Mouse (Mus musculus) heart, embryonic 13.5 days (tissue): ENCODE measurements around the gene Cmtm6. TPM values are rescaled to one million over a fixed set of nuclear protein-coding genes. Genes with fewer than 3 reads are reported as not detected.
A peak's percentile ranks its signal among the peaks of the same experiment; 100 is the strongest.

Experiments used
- ATAC-seq: fragments of 200-750 bp; cut with Nextera tagmentation; 2 replicates; pipeline ENCODE4 v1.8.0; 2017; ENCODE audit warnings: moderate TSS enrichment; ENCODE audit not compliant: insufficient number of reproducible peaks, low FRiP score, low TSS enrichment; ENCODE audit errors: extremely low read depth
- H3K27ac ChIP-seq: fragments of 300-500 bp; sonication (generic); replicated peaks from 2 replicates; pipeline ENCODE4 v1.5.1; 2015; ENCODE audit warnings: moderate library complexity, mild to moderate bottlenecking, inconsistent platforms
- H3K27me3 ChIP-seq: fragments of 300-500 bp; sonication (generic); replicated peaks from 2 replicates; pipeline ENCODE4 v1.6.1; 2015; ENCODE audit warnings: mild to moderate bottlenecking, inconsistent platforms
- H3K36me3 ChIP-seq: fragments of 300-500 bp; sonication (generic); 2 replicates; pipeline ENCODE4 v1.6.1; 2015; ENCODE audit warnings: mild to moderate bottlenecking, inconsistent platforms
- H3K4me1 ChIP-seq: fragments of 300-500 bp; sonication (generic); 2 replicates; pipeline ENCODE4 v1.6.1; 2015; ENCODE audit warnings: inconsistent platforms
- H3K4me2 ChIP-seq: fragments of 300-500 bp; sonication (generic); 2 replicates; pipeline ENCODE4 v1.6.1; 2015; ENCODE audit warnings: inconsistent platforms, mild to moderate bottlenecking, moderate library complexity
- H3K4me3 ChIP-seq: fragments of 300-500 bp; sonication (generic); 2 replicates; pipeline ENCODE4 v1.5.1; 2015; ENCODE audit warnings: moderate library complexity, mild to moderate bottlenecking, inconsistent platforms
- H3K9ac ChIP-seq: fragments of 300-500 bp; sonication (generic); 2 replicates; pipeline ENCODE4 v1.6.1; 2015; ENCODE audit warnings: inconsistent platforms, mild to moderate bottlenecking, moderate library complexity
- H3K9me3 ChIP-seq: fragments of 300-500 bp; sonication (generic); 2 replicates; pipeline ENCODE4 v1.6.1; 2016; ENCODE audit warnings: inconsistent platforms
- WGBS: fragments of 180-500 bp; shearing (Covaris S2); methylation state at CpG from one replicate; pipeline ENCODE4 v1.1.7; 2015; ENCODE audit warnings: mixed read lengths; 5-methylcytosine and 5-hydroxymethylcytosine counted together
- polyA plus RNA-seq: library from polyadenylated mRNA; unstranded; fragments of >200 nt; fragmentation: Nextera tagmentation; extraction: Ambion mirVana; gene quantifications from 2 replicates; pipeline ENCODE4 v1.2.1, GENCODE M21; 2015

Cmtm6 gene
- polyA plus RNA-seq, 1 experiment from 2014 or later, result 34.6 TPM

- Histone ChIP-seq H3K27me3 (no peaks in the 10 kb centered on the region), H3K9ac (peak overlapping the region; percentile 91), H3K27ac (peak overlapping the region; percentile 90), H3K4me2 (peak overlapping the region; percentile 89), H3K9me3 (no peaks in the 10 kb centered on the region), H3K4me1 (peaks cover 51% of the 10 kb centered on the region), H3K36me3 (peaks cover 4% of the 10 kb centered on the region; the same call in 1 of the 2 replicates), H3K4me3 (peak overlapping the region; percentile 83)
- 59% methylated on average over 12 of the region's 12 CpGs for WGBS
- no peak for ATAC-seq
These were observed 1.2 kb downstream of the Cmtm6 start for GRCm38 (mm10) chr9:114731871-114732682.

- Histone ChIP-seq H3K4me3 (peak overlapping the region; percentile 15; the same call in 1 of the 2 replicates), H3K4me2 (peak overlapping the region; percentile 89), H3K36me3 (peaks cover 9% of the 10 kb centered on the region), H3K4me1 (peaks cover 57% of the 10 kb centered on the region), H3K27me3 (no peaks in the 10 kb centered on the region), H3K9me3 (no peaks in the 10 kb centered on the region), H3K9ac (peak overlapping the region; percentile 61), H3K27ac (peak overlapping the region; percentile 51; the same call in 1 of the 2 replicates)
- WGBS, result 48% methylated on average over 2 of the region's 2 CpGs
- ATAC-seq, result no peak
These were observed 2.3 kb downstream of the Cmtm6 start for GRCm38 (mm10) chr9:114733238-114733637.

GRCm38 (mm10) chr9:114736442-114736841 lies 5.5 kb downstream of the Cmtm6 start:
- WGBS, result 35% methylated on average over 11 of the region's 11 CpGs
- no peaks in the 10 kb centered on the region for H3K27me3 ChIP-seq
- peak overlapping the region; percentile 53 for H3K4me2 ChIP-seq
- H3K36me3 ChIP-seq, result peaks cover 32% of the 10 kb centered on the region
- peaks cover 59% of the 10 kb centered on the region for H3K4me1 ChIP-seq
- H3K4me3 ChIP-seq, result peak overlapping the region; percentile 14; the same call in 1 of the 2 replicates
- peak overlapping the region; percentile 79 for H3K27ac ChIP-seq
- H3K9me3 ChIP-seq, result no peaks in the 10 kb centered on the region
- peak overlapping the region; percentile 61 for H3K9ac ChIP-seq
- ATAC-seq, result peak; percentile 79

- no peak overlapping the region for H3K27ac ChIP-seq
- no peak overlapping the region for H3K4me2 ChIP-seq
- WGBS, result 92% methylated on average over 9 of the region's 9 CpGs
- H3K4me1 ChIP-seq, result peaks cover 36% of the 10 kb centered on the region
- H3K27me3 ChIP-seq, result no peaks in the 10 kb centered on the region
- H3K9ac ChIP-seq, result no peak overlapping the region
- no peak for ATAC-seq
- H3K4me3 ChIP-seq, result no peak overlapping the region
- peaks cover 32% of the 10 kb centered on the region for H3K36me3 ChIP-seq
- no peaks in the 10 kb centered on the region for H3K9me3 ChIP-seq
These were observed 9.4 kb downstream of the Cmtm6 start for GRCm38 (mm10) chr9:114740336-114740735.

GRCm38 (mm10) chr9:114742731-114743130 lies 11.8 kb downstream of the Cmtm6 start:
- peak overlapping the region; percentile 29 for H3K27ac ChIP-seq
- ATAC-seq, result no peak
- H3K36me3 ChIP-seq, result peaks cover 49% of the 10 kb centered on the region

GRCm38 (mm10) chr9:114745163-114745562 lies 14.2 kb downstream of the Cmtm6 start:
- Histone ChIP-seq H3K9me3 (no peaks in the 10 kb centered on the region), H3K27me3 (no peaks in the 10 kb centered on the region), H3K36me3 (peaks cover 55% of the 10 kb centered on the region), H3K9ac (no peak overlapping the region), H3K27ac (no peak overlapping the region), H3K4me1 (peaks cover 25% of the 10 kb centered on the region), H3K4me2 (no peak overlapping the region), H3K4me3 (no peak overlapping the region)
- ATAC-seq, result no peak
- WGBS, result 40% methylated on average over 4 of the region's 4 CpGs

More at GRCm38 (mm10) chr9:114742731-114743130, 11.8 kb downstream of the Cmtm6 start:
- Histone ChIP-seq H3K4me2 (no peak overlapping the region), H3K4me1 (peaks cover 25% of the 10 kb centered on the region), H3K27me3 (no peaks in the 10 kb centered on the region), H3K9me3 (no peaks in the 10 kb centered on the region), H3K4me3 (no peak overlapping the region), H3K9ac (no peak overlapping the region)
- WGBS, result 63% methylated on average over 2 of the region's 2 CpGs

- Histone ChIP-seq H3K27me3 (no peaks in the 10 kb centered on the region), H3K4me1 (peaks cover 20% of the 10 kb centered on the region), H3K36me3 (peaks cover 55% of the 10 kb centered on the region), H3K4me2 (no peak overlapping the region), H3K27ac (no peak overlapping the region), H3K4me3 (no peak overlapping the region), H3K9me3 (no peaks in the 10 kb centered on the region), H3K9ac (no peak overlapping the region)
- 43% methylated on average over 4 of the region's 4 CpGs for WGBS
- no peak for ATAC-seq
These were observed 14.7 kb downstream of the Cmtm6 start for GRCm38 (mm10) chr9:114745654-114746053.

GRCm38 (mm10) chr9:114747012-114747411 lies 16.1 kb downstream of the Cmtm6 start:
- Histone ChIP-seq H3K4me3 (no peak overlapping the region), H3K9me3 (no peaks in the 10 kb centered on the region), H3K27ac (no peak overlapping the region), H3K36me3 (peaks cover 58% of the 10 kb centered on the region), H3K27me3 (no peaks in the 10 kb centered on the region), H3K4me2 (no peak overlapping the region), H3K9ac (no peak overlapping the region), H3K4me1 (peaks cover 18% of the 10 kb centered on the region)
- ATAC-seq, result no peak
- WGBS, result 69% methylated on average over 10 of the region's 10 CpGs

GRCm38 (mm10) chr9:114747466-114747865 lies 16.6 kb downstream of the Cmtm6 start:
- Histone ChIP-seq H3K36me3 (peaks cover 58% of the 10 kb centered on the region), H3K9ac (no peak overlapping the region), H3K27me3 (no peaks in the 10 kb centered on the region), H3K4me1 (peaks cover 14% of the 10 kb centered on the region), H3K9me3 (no peaks in the 10 kb centered on the region), H3K4me3 (no peak overlapping the region), H3K4me2 (no peak overlapping the region), H3K27ac (no peak overlapping the region)
- WGBS, result 79% methylated on average over 12 of the region's 12 CpGs
- no peak for ATAC-seq

GRCm38 (mm10) chr9:114751582-114751981 lies 20.7 kb downstream of the Cmtm6 start:
- H3K9ac ChIP-seq, result no peak overlapping the region
- H3K36me3 ChIP-seq, result peaks cover 68% of the 10 kb centered on the region
- H3K27me3 ChIP-seq, result no peaks in the 10 kb centered on the region
- no peak overlapping the region for H3K4me2 ChIP-seq
- H3K4me1 ChIP-seq, result peaks cover 8% of the 10 kb centered on the region
- no peak for ATAC-seq
- no peak overlapping the region for H3K4me3 ChIP-seq
- 85% methylated on average over 3 of the region's 3 CpGs for WGBS
- H3K9me3 ChIP-seq, result no peaks in the 10 kb centered on the region
- no peak overlapping the region for H3K27ac ChIP-seq

- 62% methylated on average over 9 of the region's 9 CpGs for WGBS
- Histone ChIP-seq H3K9ac (peak overlapping the region; percentile 24; the same call in 1 of the 2 replicates), H3K9me3 (no peaks in the 10 kb centered on the region), H3K27ac (no peak overlapping the region), H3K4me1 (peaks cover 8% of the 10 kb centered on the region), H3K27me3 (no peaks in the 10 kb centered on the region), H3K36me3 (peaks cover 68% of the 10 kb centered on the region), H3K4me2 (peak overlapping the region; percentile 83), H3K4me3 (no peak overlapping the region; the same call in 1 of the 2 replicates)
- no peak for ATAC-seq
These were observed 21.4 kb downstream of the Cmtm6 start for GRCm38 (mm10) chr9:114752311-114752710.
